Mouse (Mus musculus) layer of hippocampus, adult 2 months (tissue): ENCODE results near the gene Adk. TPM values are rescaled to one million over a fixed set of nuclear protein-coding genes. Genes with fewer than 3 reads are reported as not detected.
"Not testable (repeated sequence)": the region's sequence is repeated elsewhere in the genome, so short reads cannot be mapped to it uniquely, and the experiment has no call there.

Experiments
- DNase-seq, 2 experiments: peaks; one replicate each; pipeline ENCODE4 v3.0.0; 2022; ENCODE audit warnings: low spot score in 2 of 2
- H3K27ac ChIP-seq: fragments of 200-600 bp; 2 replicates; pipeline ENCODE4 v1.8.1; 2022
- H3K4me3 ChIP-seq: fragments of 200-600 bp; 2 replicates; pipeline ENCODE4 v1.8.1; 2022; ENCODE audit warnings: mild to moderate bottlenecking
- CTCF ChIP-seq: fragments of 200-600 bp; conservative IDR thresholded peaks from 2 replicates; pipeline ENCODE4 v1.8.1; 2022; ENCODE audit warnings: antibody characterized with exemption, mild to moderate bottlenecking, moderate library complexity
- total RNA-seq, 2 experiments: library from RNA; stranded (reverse); gene quantifications; 2 replicates each; pipeline ENCODE4 v1.2.3; 2021

Gene Adk
- total RNA-seq, 2 experiments from 2014 or later, result 62.5 to 72.3 TPM

DNA sequence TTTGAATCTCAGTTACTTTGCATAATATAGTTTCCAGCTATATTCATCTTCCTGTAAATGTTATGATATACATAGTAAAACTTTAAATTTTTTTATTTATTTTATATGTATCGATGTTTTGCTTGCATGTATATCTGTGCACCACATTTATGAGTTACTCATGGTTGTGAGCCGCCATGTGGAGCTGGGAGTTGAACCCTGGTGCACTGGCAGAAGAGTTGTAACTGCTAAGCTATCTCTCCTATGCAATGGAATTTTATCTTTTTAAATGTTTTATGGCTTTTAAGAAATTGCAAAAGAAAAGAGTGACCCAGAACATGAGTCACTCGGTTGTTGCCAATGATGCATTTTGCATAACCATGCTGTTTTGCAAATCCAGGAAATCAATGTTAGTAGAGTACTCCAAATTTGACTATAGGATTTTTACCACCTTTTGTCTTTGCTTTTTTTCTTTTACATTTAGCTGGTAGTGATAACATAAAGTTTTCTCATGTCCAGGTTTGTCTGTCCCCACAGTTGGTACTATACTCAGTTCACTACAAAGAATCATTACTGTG is 38.6 kb downstream of the Adk start:
- H3K27ac ChIP-seq, result no peak overlapping the region

DNA sequence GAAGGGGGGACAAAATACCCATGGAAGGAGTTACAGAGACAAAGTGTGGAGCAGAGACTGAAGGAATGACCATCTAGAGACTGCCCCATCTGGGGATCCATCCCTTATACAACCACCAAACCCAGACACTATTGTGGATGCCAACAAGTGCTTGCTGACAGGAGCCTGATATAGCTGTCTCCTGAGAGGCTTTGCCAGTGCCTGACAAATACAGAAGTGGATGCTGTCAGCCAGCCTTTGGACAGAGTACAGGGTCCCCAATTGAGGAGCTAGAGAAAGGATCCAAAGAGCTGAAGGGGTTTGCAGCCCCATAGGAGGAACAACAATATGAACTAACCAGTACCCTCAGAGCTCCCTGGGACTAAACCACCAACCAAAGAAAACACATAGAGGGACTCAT is 41.8 kb downstream of the Adk start:
- not testable (repeated sequence) for H3K27ac ChIP-seq, DNase-seq, H3K4me3 ChIP-seq

More for the DNA sequence above, 38.6 kb downstream of the Adk start:
- H3K4me3 ChIP-seq, result no peak overlapping the region
- TF ChIP-seq CTCF, result no peak
- no peak for DNase-seq

DNA sequence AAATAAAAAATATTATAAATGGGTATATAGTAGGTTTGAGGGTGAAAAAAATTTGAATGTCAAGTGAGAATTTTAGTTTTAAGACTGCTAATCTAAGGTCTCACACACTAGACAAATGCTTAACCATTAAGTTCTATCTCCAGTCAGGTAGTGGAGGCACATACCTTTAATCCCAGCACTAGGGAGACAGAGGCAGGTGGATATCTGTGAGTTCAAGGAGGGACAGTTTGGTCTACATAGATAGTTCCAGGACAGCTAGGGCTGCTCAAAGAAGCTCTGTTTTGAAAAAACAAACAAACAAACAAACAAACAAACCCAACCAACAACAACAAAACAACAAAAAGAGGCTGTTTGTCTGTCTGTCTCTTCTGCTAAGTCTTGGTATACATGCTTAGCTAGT is 43.9 kb downstream of the Adk start:
- no peak for TF ChIP-seq CTCF
- Histone ChIP-seq H3K4me3 (no peak overlapping the region), H3K27ac (no peak overlapping the region)
- no peak for DNase-seq

DNA sequence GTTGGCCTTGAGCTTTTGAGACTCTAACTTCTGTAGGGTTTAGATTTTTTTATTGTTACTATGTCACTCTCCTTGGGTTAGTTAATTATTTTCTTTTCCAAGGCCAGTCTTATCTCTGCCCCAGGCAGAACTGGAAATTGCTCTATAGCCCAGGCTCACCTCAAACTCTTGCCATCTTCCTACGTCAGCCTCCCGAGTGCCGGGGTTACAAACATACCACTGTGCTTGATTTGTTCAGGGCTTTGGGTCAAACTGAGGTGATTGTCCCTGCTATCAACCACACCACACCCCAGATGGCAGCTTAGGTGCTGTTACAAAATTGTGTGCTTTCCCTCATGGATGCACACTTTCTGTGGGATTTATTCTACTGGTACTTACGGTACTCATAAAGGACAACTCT is 44.3 kb downstream of the Adk start:
- no peak for DNase-seq
- Histone ChIP-seq H3K4me3 (no peak overlapping the region), H3K27ac (no peak overlapping the region)
- no peak for TF ChIP-seq CTCF

- Histone ChIP-seq H3K27ac (peak overlapping the region; percentile 40; the same call in 1 of the 2 replicates), H3K4me3 (no peak overlapping the region)
- peak in 1 of 2 experiments; percentile 67 for DNase-seq
- no peak for TF ChIP-seq CTCF
These were observed 47.0 kb downstream of the Adk start for GRCm38 (mm10) chr14:21099371-21099770.

DNA sequence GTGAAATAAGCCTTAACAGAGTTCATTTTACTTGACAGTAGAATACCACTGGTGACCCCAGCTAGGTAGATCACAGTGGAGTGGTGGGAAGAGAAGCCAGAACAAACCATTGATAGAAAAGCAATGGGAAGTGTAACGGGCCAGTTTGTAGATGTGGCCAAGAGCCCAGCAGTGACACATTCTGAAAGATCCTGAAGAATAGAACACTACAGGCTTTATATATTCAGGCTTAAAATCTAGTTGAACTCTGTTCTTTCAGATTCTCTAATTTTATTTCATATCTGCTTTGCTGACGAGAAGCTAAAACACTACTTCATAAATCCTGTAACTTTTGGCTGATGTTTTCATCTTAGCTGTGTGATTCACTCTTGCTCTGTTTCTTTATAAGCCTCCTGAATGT is 48.5 kb downstream of the Adk start:
- TF ChIP-seq CTCF, result no peak
- no peak for DNase-seq
- H3K27ac ChIP-seq, result peak overlapping the region; percentile 51
- H3K4me3 ChIP-seq, result no peak overlapping the region

- Histone ChIP-seq H3K4me3 (no peak overlapping the region), H3K27ac (peak overlapping the region; percentile 72)
- DNase-seq, result no peak
- no peak for TF ChIP-seq CTCF
These were observed 49.2 kb downstream of the Adk start for GRCm38 (mm10) chr14:21101562-21101961.

- no peak overlapping the region for H3K4me3 ChIP-seq
- H3K27ac ChIP-seq, result peak overlapping the region; percentile 18; the same call in 1 of the 2 replicates
- DNase-seq, result no peak
- TF ChIP-seq CTCF, result no peak
These were observed 50.4 kb downstream of the Adk start for GRCm38 (mm10) chr14:21102666-21103203.

GRCm38 (mm10) chr14:21105049-21105448 is 52.7 kb downstream of the Adk start:
- no peak for TF ChIP-seq CTCF
- no peak for DNase-seq
- H3K4me3 ChIP-seq, result no peak overlapping the region

GRCm38 (mm10) chr14:21106582-21106981 is 54.2 kb downstream of the Adk start:
- no peak for TF ChIP-seq CTCF
- Histone ChIP-seq H3K4me3 (no peak overlapping the region), H3K27ac (no peak overlapping the region)
- no peak for DNase-seq

More at GRCm38 (mm10) chr14:21105049-21105448, 52.7 kb downstream of the Adk start:
- H3K27ac ChIP-seq, result no peak overlapping the region

DNA sequence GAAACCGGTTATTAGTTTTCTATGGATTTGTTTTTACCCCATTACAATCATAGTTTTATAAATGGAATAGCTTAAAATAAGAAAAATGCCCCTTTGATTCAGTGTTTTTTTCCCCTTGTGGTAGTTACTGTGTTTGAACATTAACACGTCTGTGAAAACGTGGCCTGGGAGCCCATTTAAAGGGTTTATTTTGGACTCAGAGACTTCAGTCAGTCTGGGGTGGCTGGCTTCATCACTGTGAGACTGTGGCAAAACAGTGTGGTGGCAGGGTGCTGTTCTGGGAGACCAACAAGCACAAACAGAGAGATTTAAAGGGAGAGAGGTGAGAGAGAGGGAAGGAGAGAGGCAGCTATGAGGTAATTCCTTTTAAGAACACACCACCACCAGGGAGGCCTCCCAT is 55.2 kb downstream of the Adk start:
- H3K4me3 ChIP-seq, result no peak overlapping the region
- no peak overlapping the region for H3K27ac ChIP-seq
- DNase-seq, result no peak
- no peak for TF ChIP-seq CTCF

DNA sequence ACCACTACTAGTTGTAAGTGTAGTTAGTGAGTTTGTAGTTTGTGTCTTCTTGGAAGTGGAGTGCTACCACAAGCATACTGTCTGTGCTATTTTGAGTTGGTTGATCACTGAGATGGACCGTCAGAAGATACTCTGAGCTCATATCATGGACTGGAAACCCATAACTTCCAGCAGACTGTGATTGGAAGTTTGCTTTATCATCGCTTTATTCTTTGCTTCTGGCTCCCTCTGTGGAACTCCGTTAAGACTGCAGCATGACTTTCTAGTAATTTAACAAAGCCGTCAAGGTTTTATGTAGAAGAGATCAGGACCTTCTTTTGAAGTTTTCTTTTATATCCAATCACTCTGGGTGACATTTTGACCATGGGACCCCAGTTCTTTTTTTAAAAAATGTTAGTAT is 58.1 kb downstream of the Adk start:
- Histone ChIP-seq H3K4me3 (no peak overlapping the region), H3K27ac (no peak overlapping the region)
- no peak for DNase-seq
- peak; percentile 71 for TF ChIP-seq CTCF

DNA sequence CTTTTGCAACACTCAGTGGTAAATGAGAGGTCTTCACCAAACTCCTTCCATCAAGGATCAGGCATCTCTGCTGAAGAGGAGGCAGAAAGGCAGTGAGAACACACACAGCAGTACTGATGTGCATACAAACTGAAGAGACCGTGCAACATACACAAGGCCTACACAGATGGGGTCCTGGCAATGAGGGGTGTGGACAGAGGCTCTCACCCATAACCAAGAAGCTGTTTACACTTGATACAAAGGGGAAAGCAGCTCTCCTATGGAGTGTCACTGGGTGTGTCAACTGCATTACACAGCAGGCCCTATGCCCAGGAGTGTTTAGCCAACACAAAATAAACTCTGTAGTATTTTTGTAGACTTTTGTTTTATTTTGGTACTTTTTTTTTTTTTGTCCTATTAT is 59.1 kb downstream of the Adk start:
- no peak for TF ChIP-seq CTCF

DNA sequence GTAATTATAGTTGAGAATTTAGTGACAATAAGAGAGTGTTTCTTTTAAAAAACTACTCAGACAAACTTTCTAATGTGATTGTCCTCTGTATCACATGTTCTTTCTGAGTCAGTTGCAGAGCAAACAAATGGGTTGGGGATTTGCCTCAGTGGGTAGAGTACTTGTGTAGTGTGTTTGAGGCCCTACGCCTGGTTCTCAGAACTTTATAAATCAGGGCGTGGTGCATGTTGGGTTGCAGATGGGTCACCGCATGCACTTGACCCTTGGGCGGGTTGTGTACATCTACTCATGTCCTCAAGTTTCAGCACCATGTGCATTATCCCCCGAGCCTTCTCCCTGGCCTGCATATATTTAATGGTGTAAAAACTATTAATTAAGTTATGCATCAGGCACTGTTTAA is 59.8 kb downstream of the Adk start:
- TF ChIP-seq CTCF, result no peak
- Histone ChIP-seq H3K27ac (no peak overlapping the region), H3K4me3 (no peak overlapping the region)
- DNase-seq, result no peak

More for the DNA sequence above, 59.1 kb downstream of the Adk start:
- DNase-seq, result no peak
- Histone ChIP-seq H3K4me3 (no peak overlapping the region), H3K27ac (no peak overlapping the region)

- Histone ChIP-seq H3K27ac (no peak overlapping the region), H3K4me3 (no peak overlapping the region)
- no peak for DNase-seq
- TF ChIP-seq CTCF, result no peak
These were observed 60.4 kb downstream of the Adk start for GRCm38 (mm10) chr14:21112742-21113141.
